Mouse (Mus musculus) lung, embryonic 14.5 days (tissue): Measurements from ENCODE around the gene Foxn4. TPM values are rescaled to one million over a fixed set of nuclear protein-coding genes. Genes with fewer than 3 reads are reported as not detected.

ENCODE experiments used
- ATAC-seq: fragments of 200-750 bp; cut with Nextera tagmentation; 2 replicates; pipeline ENCODE4 v1.8.0; 2017; ENCODE audit warnings: mild to moderate bottlenecking, moderate TSS enrichment, moderate library complexity; ENCODE audit not compliant: insufficient read depth
- DNase-seq: peaks from one replicate; pipeline ENCODE4 v3.0.0-alpha.2; 2015
- H3K27ac ChIP-seq: fragments of 300-500 bp; sonication (generic); 2 replicates; pipeline ENCODE4 v1.5.1; 2014; ENCODE audit warnings: low read depth, mild to moderate bottlenecking, moderate library complexity
- H3K27me3 ChIP-seq: fragments of 300-500 bp; sonication (generic); 2 replicates; pipeline ENCODE4 v1.6.1; 2014; ENCODE audit warnings: low read length, control low read depth; ENCODE audit not compliant: insufficient read depth
- H3K36me3 ChIP-seq: fragments of 300-500 bp; sonication (generic); 2 replicates; pipeline ENCODE4 v1.6.1; 2014; ENCODE audit warnings: control low read depth; ENCODE audit not compliant: insufficient read depth
- H3K4me1 ChIP-seq: fragments of 300-500 bp; sonication (generic); 2 replicates; pipeline ENCODE4 v1.6.1; 2014; ENCODE audit warnings: antibody characterized with exemption, control low read depth; ENCODE audit not compliant: insufficient read depth
- H3K4me2 ChIP-seq: fragments of 300-500 bp; sonication (generic); 2 replicates; pipeline ENCODE4 v1.6.1; 2014; ENCODE audit warnings: mild to moderate bottlenecking
- H3K4me3 ChIP-seq: fragments of 300-500 bp; sonication (generic); 2 replicates; pipeline ENCODE4 v1.5.1; 2014; ENCODE audit warnings: low read depth, low read length
- H3K9ac ChIP-seq: fragments of 300-500 bp; sonication (generic); 2 replicates; pipeline ENCODE4 v1.6.1; 2014
- H3K9me3 ChIP-seq: fragments of 300-500 bp; sonication (generic); 2 replicates; pipeline ENCODE4 v1.6.1; 2016; ENCODE audit warnings: low read depth, low read length, control low read depth
- CTCF ChIP-seq: IDR thresholded peaks from 2 replicates; pipeline ENCODE4 v1.5.1; 2016; ENCODE audit warnings: antibody characterized with exemption, low read depth
- WGBS: fragments of 180-500 bp; shearing (Covaris S2); extraction: QIAGEN DNeasy Blood & Tissue Kit; methylation state at CpG from one replicate; pipeline ENCODE4 v1.1.7; 2014; 5-methylcytosine and 5-hydroxymethylcytosine counted together
- polyA plus RNA-seq: library from polyadenylated mRNA; unstranded; fragments of >200 nt; fragmentation: Nextera tagmentation; extraction: Ambion mirVana; gene quantifications from 2 replicates; pipeline ENCODE4 v1.2.1, GENCODE M21; 2014

The Foxn4 gene
- polyA plus RNA-seq, 1 experiment from 2014 or later: 0.16 TPM

GRCm38 (mm10) chr5:114299883-114300610 lies 26.4 kb upstream of the Foxn4 start:
- H3K4me3 ChIP-seq: no peak overlapping the region
- no peaks in the 10 kb centered on the region for H3K9me3 ChIP-seq
- TF ChIP-seq CTCF: no peak
- DNase-seq (no peak), ATAC-seq (no peak)
- 85% methylated on average over 24 of the region's 24 CpGs for WGBS
- H3K9ac ChIP-seq: no peak overlapping the region
- H3K27me3 ChIP-seq: no peaks in the 10 kb centered on the region
- H3K4me2 ChIP-seq: no peak overlapping the region
- H3K4me1 ChIP-seq: no peaks in the 10 kb centered on the region
- H3K36me3 ChIP-seq: no peaks in the 10 kb centered on the region
- no peak overlapping the region for H3K27ac ChIP-seq

GRCm38 (mm10) chr5:114299156-114299855 lies 25.7 kb upstream of the Foxn4 start:
- Histone ChIP-seq H3K9me3 (no peaks in the 10 kb centered on the region), H3K27me3 (no peaks in the 10 kb centered on the region), H3K27ac (no peak overlapping the region), H3K9ac (no peak overlapping the region), H3K4me1 (no peaks in the 10 kb centered on the region), H3K4me2 (no peak overlapping the region), H3K4me3 (no peak overlapping the region), H3K36me3 (no peaks in the 10 kb centered on the region)
- no peak for ATAC-seq
- DNase-seq: no peak
- WGBS: 52% methylated on average over 22 of the region's 22 CpGs
- no peak for TF ChIP-seq CTCF

GRCm38 (mm10) chr5:114298212-114298894 lies 24.7 kb upstream of the Foxn4 start:
- DNase-seq (peak; percentile 84), ATAC-seq (no peak)
- Histone ChIP-seq H3K27me3 (no peaks in the 10 kb centered on the region), H3K9ac (no peak overlapping the region), H3K4me1 (no peaks in the 10 kb centered on the region), H3K9me3 (no peaks in the 10 kb centered on the region), H3K36me3 (no peaks in the 10 kb centered on the region), H3K4me3 (no peak overlapping the region), H3K4me2 (no peak overlapping the region), H3K27ac (no peak overlapping the region)
- WGBS: 51% methylated on average over 18 of the region's 18 CpGs
- TF ChIP-seq CTCF: no peak

- 29% methylated on average over 22 of the region's 22 CpGs for WGBS
Measured at GRCm38 (mm10) chr5:114296693-114297631, 23.4 kb upstream of the Foxn4 start.

GRCm38 (mm10) chr5:114290004-114290403 lies 16.4 kb upstream of the Foxn4 start:
- DNase-seq: no peak
- no peak overlapping the region for H3K27ac ChIP-seq
- TF ChIP-seq CTCF: no peak
- H3K9me3 ChIP-seq: no peaks in the 10 kb centered on the region
- ATAC-seq: no peak
- no peaks in the 10 kb centered on the region for H3K36me3 ChIP-seq
- H3K27me3 ChIP-seq: no peaks in the 10 kb centered on the region
- no peak overlapping the region for H3K4me3 ChIP-seq
- H3K9ac ChIP-seq: no peak overlapping the region
- 64% methylated on average over 3 of the region's 3 CpGs for WGBS
- no peak overlapping the region for H3K4me2 ChIP-seq
- H3K4me1 ChIP-seq: no peaks in the 10 kb centered on the region

More at GRCm38 (mm10) chr5:114296693-114297631, 23.4 kb upstream of the Foxn4 start:
- Histone ChIP-seq H3K9me3 (no peaks in the 10 kb centered on the region), H3K4me3 (no peak overlapping the region), H3K27me3 (no peaks in the 10 kb centered on the region), H3K36me3 (no peaks in the 10 kb centered on the region), H3K27ac (no peak overlapping the region), H3K4me1 (no peaks in the 10 kb centered on the region), H3K9ac (0 out of 2 replicates have a peak overlapping the region, but pooled peaks have one; percentile 4), H3K4me2 (no peak overlapping the region)
- peak; percentile 47 for TF ChIP-seq CTCF
- ATAC-seq (no peak), DNase-seq (no peak)

GRCm38 (mm10) chr5:114288874-114289273 lies 15.3 kb upstream of the Foxn4 start, which contains the start of gene Myo1h:
Gene Myo1h (plus strand): TSS chr5:114289166.
- DNase-seq: no peak
- no peak for TF ChIP-seq CTCF
- no peak within 1 kb of the TSS for H3K4me2 ChIP-seq
- H3K27me3 ChIP-seq: no peaks in the 10 kb centered on the region
- ATAC-seq: no peak
- H3K4me1 ChIP-seq: no peaks in the 10 kb centered on the region
- H3K9me3 ChIP-seq: no peaks in the 10 kb centered on the region
- H3K4me3 ChIP-seq: no peak within 1 kb of the TSS
- no peak within 1 kb of the TSS for H3K9ac ChIP-seq
- H3K27ac ChIP-seq: no peak within 1 kb of the TSS
- H3K36me3 ChIP-seq: no peaks in the 10 kb centered on the region
- WGBS: 31% methylated on average over 13 of the region's 13 CpGs
